Mouse (Mus musculus) B cell, adult 2 months (primary cell): ENCODE measurements around the gene Med12l.
A peak's percentile ranks its signal among the peaks of the same experiment; 100 is the strongest.
"Not testable (repeated sequence)": the region's sequence is repeated elsewhere in the genome, so short reads cannot be mapped to it uniquely, and the experiment has no call there.

Experiments
- DNase-seq, 2 experiments: peaks; one replicate each; pipeline ENCODE4 v3.0.0; 2022

The Med12l gene

DNA sequence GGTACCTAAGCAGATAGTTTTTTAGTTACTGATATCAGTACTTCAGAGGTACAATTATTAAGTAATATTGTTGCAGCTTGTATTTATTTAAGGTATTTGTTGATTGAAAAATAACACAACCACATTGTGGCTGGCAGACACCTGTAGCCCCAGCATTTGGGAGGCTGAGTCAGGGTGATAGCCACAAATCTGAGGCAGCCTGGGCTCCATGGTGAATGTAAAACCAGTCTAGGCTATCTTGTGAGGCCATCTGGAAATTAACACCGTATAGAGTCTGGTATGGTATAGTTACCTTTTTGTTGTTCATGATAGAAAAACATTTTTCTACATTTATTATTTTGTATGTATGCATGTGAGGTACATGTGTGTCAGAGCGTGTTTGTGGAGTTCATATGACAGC lies 96.5 kb downstream of the Med12l start:
- DNase-seq, result no peak

- no peak for DNase-seq
These were observed 98.8 kb downstream of the Med12l start for GRCm38 (mm10) chr3:59104462-59104861.

DNA sequence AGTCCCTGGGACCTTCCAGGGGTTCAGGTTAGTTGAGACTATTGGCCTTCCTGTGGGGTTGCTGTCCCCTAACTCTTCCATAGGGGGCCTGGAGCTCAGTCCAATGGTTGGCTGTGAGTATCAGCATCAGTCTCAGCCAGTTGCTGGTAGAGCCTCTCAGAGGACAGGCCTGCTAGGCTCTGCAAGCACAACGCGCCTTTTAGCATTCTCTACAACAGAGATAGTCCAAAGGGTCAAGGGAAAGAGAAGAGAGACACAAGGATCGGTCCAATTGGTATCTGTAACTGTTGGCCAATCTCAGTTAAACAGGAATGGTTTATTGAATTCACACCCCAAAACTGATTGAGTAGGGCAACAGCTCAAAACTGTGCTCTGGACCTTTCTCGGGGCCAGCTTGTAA lies 101.8 kb downstream of the Med12l start:
- DNase-seq, result no peak

DNA sequence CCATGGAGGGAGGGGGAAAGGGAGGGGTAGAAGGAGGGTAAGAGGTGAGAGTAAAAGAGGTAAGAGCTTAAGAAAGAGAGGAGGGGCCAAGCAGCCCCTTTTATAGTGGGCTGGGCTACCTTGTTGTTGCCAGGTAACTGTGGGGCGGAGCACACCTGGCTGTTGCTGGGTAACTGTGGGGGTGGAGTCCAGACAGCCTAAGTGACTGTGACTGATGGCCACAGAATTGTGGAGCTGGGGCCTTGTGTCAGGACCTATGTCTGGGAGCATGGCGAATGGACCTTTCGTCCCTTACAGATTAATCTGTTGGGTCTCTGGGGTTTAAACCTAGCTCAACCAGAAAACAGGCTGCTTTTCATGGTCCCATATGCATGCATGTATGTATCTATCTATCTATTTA lies 104.2 kb downstream of the Med12l start:
- DNase-seq, result not testable (repeated sequence)

DNA sequence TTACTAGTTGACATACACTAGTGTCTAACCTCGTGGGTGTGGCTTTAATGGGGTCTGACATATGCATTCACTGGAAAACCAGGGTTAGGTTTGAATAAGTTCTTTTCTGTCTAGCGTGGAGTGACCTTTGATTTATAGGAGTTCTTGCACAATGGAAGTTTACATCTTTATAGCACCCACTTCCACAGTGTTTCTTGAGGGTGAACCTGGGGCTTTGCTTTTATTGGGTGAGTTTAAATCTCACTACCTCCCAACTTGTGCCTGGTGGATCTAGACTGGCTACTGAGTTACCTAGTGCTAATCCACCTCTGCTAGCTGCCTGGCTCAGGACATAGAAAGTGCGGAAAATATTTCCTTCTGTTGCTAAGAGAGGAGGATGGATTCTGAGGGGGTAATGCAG lies 106.3 kb downstream of the Med12l start:
- DNase-seq, result no peak

- not testable (repeated sequence) for DNase-seq
These were observed 107.7 kb downstream of the Med12l start for GRCm38 (mm10) chr3:59113291-59113690.

DNA sequence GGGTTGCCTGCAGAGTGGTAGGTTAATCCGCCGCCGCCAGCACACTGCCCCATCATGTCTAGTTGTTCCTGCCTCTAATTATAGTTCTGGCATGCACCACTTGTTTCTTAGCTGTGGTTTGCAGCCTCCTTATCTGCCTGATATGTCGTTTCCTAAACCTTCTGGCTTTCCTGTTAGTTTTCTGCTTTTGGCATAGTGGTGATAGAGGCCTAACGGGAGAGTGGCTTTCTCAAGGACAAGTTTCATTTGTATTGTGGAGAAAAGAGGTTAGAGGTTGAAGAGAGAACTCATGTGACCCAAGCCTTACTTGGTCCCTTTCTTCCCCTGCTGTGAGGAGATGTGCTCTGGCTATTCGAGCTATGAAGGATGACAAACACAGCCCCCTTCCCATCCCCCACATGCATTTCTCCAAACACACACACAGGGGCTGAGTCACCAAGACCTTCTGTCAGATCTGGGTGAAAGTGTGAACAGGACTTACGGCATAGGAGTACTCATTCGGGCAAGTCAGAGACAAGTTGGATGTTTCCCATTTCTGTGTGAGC lies 108.4 kb downstream of the Med12l start:
- DNase-seq, result peak; percentile 54 to 62

- DNase-seq, result no peak
These were observed 115.6 kb downstream of the Med12l start for GRCm38 (mm10) chr3:59121067-59121730.

DNA sequence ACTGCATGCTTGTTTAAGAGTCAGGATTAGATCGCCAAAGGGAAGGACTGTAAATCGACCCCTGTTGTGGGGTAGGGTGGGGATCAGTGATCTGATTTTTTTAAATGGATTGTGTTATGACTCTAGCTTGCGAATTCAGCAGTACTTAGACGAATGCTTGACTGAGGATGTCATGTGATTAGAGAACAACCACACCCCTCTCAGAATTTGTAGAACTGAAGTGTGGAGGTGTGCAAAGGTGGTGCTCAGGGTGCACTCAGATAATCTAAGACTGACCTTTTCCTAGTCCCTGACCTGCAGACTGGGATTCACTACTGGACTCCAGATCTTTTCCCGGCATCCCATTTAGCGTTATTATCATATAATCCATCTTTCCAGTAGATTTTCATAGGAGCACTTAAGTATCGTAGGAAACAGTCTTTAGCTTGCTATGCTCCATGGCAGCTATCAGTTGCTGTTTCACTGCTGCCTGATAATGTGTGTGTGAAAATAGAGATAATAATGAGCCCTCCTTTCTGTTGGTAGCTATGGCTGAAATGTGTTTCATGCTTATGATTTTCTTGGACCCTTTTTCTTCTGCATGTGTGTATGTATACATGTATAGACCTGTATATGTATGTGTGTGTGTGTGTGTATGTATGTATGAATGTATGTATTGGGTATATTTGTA lies 116.3 kb downstream of the Med12l start:
- DNase-seq, result no peak

DNA sequence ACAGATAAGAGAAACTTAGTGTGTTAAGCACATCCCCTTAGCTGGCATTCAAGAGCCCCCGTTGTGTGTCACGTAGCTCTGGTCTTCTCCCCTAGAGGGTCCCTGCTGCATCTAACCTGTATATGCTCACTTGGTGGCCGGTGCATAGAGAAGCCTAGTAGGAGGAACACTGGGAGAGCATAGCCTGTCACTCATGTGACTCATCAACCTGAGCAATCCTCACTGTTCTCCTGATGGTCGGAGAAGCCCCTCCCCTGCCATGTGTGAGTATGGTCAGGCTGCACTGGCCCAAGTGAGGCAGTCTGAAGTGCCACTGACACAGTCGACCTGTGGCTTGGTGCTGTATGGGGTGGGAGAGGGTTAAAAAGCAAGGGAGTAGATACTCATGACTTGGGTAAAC lies 119.4 kb downstream of the Med12l start:
- DNase-seq, result no peak

DNA sequence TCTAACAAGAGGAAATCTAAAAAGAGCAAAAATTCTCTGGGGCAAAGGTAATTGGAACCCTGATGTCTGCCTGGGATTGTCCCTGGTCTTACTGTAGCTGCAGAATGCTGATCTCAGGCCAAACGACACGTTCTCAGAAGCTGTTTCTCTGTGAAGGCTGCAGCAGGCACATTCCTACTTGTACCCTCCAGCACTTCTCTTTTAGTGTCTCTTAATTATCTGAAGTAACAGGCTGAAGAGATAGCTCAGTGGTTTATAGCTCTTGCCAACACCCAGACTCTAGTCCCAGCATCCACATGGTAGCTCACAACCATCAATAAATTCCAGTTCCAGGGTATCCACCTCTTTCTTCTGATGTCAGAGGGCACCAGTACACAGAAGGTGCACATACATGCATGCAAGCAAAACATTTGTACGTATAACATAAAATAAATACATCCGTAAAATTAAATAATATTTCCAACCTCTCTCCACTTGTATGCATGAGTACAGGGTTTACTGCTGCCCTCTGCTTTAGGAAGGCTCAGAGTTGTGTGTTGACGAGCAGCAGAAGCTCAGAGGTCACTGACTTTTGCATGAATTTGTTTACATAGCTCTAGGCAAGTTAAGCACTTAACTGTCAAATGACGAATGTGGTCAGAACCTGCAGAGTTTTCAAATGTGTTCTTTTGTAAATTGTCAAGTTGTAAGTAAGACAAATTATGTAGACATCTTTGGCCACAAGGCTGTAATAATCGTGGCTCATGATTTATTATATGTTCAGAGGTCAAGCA lies 120.3 kb downstream of the Med12l start:
- DNase-seq, result no peak

GRCm38 (mm10) chr3:59128681-59129080 lies 123.1 kb downstream of the Med12l start:
- no peak for DNase-seq

- no peak for DNase-seq
These were observed 123.9 kb downstream of the Med12l start for GRCm38 (mm10) chr3:59129547-59129946.

GRCm38 (mm10) chr3:59130431-59130830 lies 124.8 kb downstream of the Med12l start:
- peak; percentile 33 to 41 for DNase-seq

GRCm38 (mm10) chr3:59131081-59131480 lies 125.5 kb downstream of the Med12l start:
- no peak for DNase-seq

DNA sequence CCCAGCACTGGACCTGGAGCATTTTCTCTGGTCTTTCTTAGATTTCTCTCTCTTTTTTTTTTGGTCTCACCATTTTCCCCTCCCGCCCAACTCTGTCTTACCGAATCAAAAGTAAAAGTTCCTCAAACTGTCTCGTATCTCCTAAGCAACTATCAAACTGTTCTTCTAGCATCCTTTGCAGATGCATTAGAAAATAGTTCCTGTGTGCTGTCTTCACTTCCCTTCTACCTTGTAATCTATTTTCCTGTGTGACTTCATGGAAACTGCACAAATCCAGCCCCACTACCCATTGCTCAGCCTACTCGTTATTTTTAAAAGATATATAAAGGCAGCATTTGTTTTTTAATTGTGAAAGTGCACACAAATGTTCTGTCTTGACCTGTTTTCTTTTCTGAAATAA lies 126.3 kb downstream of the Med12l start:
- peak in 1 of 2 experiments; percentile 15 for DNase-seq

- DNase-seq, result no peak
These were observed 127.6 kb downstream of the Med12l start for GRCm38 (mm10) chr3:59133189-59133588.

- DNase-seq, result no peak
These were observed 130.5 kb downstream of the Med12l start for GRCm38 (mm10) chr3:59135911-59136653.

GRCm38 (mm10) chr3:59138946-59139468 lies 133.4 kb downstream of the Med12l start:
- DNase-seq, result no peak

- no peak for DNase-seq
These were observed 134.0 kb downstream of the Med12l start for GRCm38 (mm10) chr3:59139651-59140051.

DNA sequence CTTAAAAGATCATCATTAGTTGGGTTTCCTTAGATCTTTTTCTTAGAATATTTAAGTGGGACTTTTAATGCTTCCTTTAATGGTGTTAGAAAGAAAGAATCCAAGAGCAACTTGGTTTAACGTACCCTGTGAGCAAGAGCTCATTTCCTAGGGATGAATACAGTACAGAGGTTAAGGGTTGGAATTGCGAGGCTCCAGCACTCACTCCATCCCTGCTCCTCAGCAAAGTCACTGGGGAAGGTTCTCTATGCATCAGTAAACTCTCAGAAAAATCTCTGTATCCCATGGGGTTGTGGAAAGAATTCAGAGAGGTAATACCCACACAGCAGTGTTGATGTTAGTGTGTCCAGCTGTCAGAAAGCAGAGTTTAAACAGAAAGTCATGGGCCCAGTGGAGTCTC lies 134.5 kb downstream of the Med12l start:
- no peak for DNase-seq

- DNase-seq, result not testable (repeated sequence)
These were observed 135.3 kb downstream of the Med12l start for GRCm38 (mm10) chr3:59140941-59141340.
